ENCODE assay signal across 28 mouse cellular contexts in the genomic region with DNA sequence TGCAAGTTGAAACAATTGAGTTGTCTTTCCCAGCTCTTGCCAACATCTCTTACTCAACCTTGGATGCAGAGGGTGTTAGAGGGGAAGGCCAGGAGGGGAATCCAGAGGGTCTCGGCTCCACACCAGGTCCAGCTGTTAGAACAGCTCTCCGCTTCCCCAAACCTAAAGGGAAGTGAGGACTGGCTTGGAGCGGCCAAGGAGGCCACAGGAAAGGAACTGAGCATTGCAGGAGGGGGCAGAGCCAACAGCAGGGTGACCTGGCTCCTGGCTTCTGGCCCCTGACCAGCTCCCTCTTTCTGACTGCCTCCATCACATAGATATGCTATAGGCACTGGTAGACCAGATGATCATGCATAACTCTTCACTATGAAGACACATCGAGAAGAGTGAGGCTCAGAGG.
A peak's percentile ranks its signal among the peaks of the same experiment; 100 is the strongest.
DNase-seq lines count a peak whose midpoint lies in the region; ATAC-seq lines count a peak whose summit lies in the region.
"Had no signal": no experiment of that assay in that cellular context is flagged by ENCODE, and none has a peak within 500 bp of the region (broad histone marks: within the 10 kb centered on the region; RNA-seq: fewer than 3 reads in every experiment).

No protein-coding gene starts in this region.

- H3K27me3 ChIP-seq in hindbrain, embryonic 10.5 days (ENCODE audit: insufficient read depth, poor library complexity, severe bottlenecking), result no peaks in the 10 kb centered on the region
- no peaks in the 10 kb centered on the region for H3K27me3 ChIP-seq in hindbrain, embryonic 13.5 days
- no peaks in the 10 kb centered on the region for H3K27me3 ChIP-seq in lung, embryonic 15.5 days
- H3K27me3 ChIP-seq in embryonic facial prominence, embryonic 10.5 days (replicated peaks; ENCODE audit: low read depth, poor library complexity, severe bottlenecking), result no peaks in the 10 kb centered on the region
- H3K27me3 ChIP-seq in stomach, embryonic 16.5 days (ENCODE audit: control insufficient read depth, insufficient read depth, low read length), result no peaks in the 10 kb centered on the region
- H3K27me3 ChIP-seq: embryonic facial prominence, embryonic 15.5 days; heart, embryonic 12.5 days; kidney, embryonic 15.5 days; limb, embryonic 15.5 days; liver, embryonic 13.5 days; neural tube, embryonic 12.5 days; Patski had no signal

- ATAC-seq in hindbrain, embryonic 13.5 days (ENCODE audit: low FRiP score), result no peak
- no peak for ATAC-seq in lung, embryonic 15.5 days (ENCODE audit: borderline replicate concordance, extremely low read depth, low FRiP score, low TSS enrichment)
- no peak for ATAC-seq in stomach, embryonic 16.5 days (ENCODE audit: insufficient read depth, low FRiP score)
- ATAC-seq: forebrain, embryonic 14.5 days; inflammation-experienced regulatory T-cells, adult 6 months; Patski had no signal

- no peak overlapping the region for H3K4me3 ChIP-seq in hindbrain, embryonic 10.5 days
- H3K4me3 ChIP-seq in hindbrain, embryonic 13.5 days, result no peak overlapping the region
- H3K4me3 ChIP-seq in lung, embryonic 15.5 days, result no peak overlapping the region
- no peak overlapping the region for H3K4me3 ChIP-seq in embryonic facial prominence, embryonic 10.5 days
- H3K4me3 ChIP-seq in stomach, embryonic 16.5 days (replicated peaks; ENCODE audit: low read length), result no peak overlapping the region
- H3K4me3 ChIP-seq: embryonic facial prominence, embryonic 15.5 days; heart, adult 2 months; heart, embryonic 12.5 days; kidney, embryonic 15.5 days; limb, embryonic 10.5 days; limb, embryonic 15.5 days; liver, embryonic 13.5 days; myocyte; neural tube, embryonic 12.5 days had no signal

- H3K27ac ChIP-seq in hindbrain, embryonic 10.5 days, result 0 out of 2 replicates have a peak overlapping the region, but pooled peaks have one; percentile 8
- no peak overlapping the region for H3K27ac ChIP-seq in hindbrain, embryonic 13.5 days
- peak overlapping the region; percentile 94 for H3K27ac ChIP-seq in lung, embryonic 15.5 days
- H3K27ac ChIP-seq in embryonic facial prominence, embryonic 10.5 days (replicated peaks), result peak overlapping the region; percentile 52; the same call in 1 of the 2 replicates
- H3K27ac ChIP-seq in stomach, embryonic 16.5 days (ENCODE audit: low read length), result peak overlapping the region; percentile 19; the same call in 1 of the 2 replicates
- H3K27ac ChIP-seq: embryonic facial prominence, embryonic 15.5 days; heart, adult 2 months; kidney, embryonic 15.5 days; limb, embryonic 10.5 days; limb, embryonic 15.5 days; liver, embryonic 13.5 days; neural tube, embryonic 12.5 days had no signal

- 89% methylated on average over 4 of the region's 4 CpGs for WGBS in hindbrain, embryonic 10.5 days
- WGBS in hindbrain, embryonic 13.5 days, result 89% methylated on average over 4 of the region's 4 CpGs
- 77% methylated on average over 4 of the region's 4 CpGs for whole genome bisulfite sequencing in lung, embryonic 15.5 days
- WGBS in embryonic facial prominence, embryonic 10.5 days, result 85% methylated on average over 4 of the region's 4 CpGs
- WGBS in stomach, embryonic 16.5 days, result 78% methylated on average over 4 of the region's 4 CpGs

- no peaks in the 10 kb centered on the region for H3K9me3 ChIP-seq in hindbrain, embryonic 10.5 days
- H3K9me3 ChIP-seq in hindbrain, embryonic 13.5 days, result no peaks in the 10 kb centered on the region; the same call in 1 of the 2 replicates
- H3K9me3 ChIP-seq in lung, embryonic 15.5 days, result no peaks in the 10 kb centered on the region
- H3K9me3 ChIP-seq in embryonic facial prominence, embryonic 10.5 days, result 0 out of 2 replicates have a peak, but pooled peaks cover 2% of the 10 kb centered on the region
- H3K9me3 ChIP-seq in stomach, embryonic 16.5 days (replicated peaks; ENCODE audit: control insufficient read depth, low read length), result no peaks in the 10 kb centered on the region
- H3K9me3 ChIP-seq: embryonic facial prominence, embryonic 15.5 days; kidney, embryonic 15.5 days; limb, embryonic 10.5 days; limb, embryonic 15.5 days; liver, embryonic 13.5 days; neural tube, embryonic 12.5 days had no signal

- H3K4me1 ChIP-seq in hindbrain, embryonic 10.5 days (replicated peaks), result peaks cover 40% of the 10 kb centered on the region
- peaks cover 32% of the 10 kb centered on the region for H3K4me1 ChIP-seq in hindbrain, embryonic 13.5 days (replicated peaks)
- H3K4me1 ChIP-seq in lung, embryonic 15.5 days, result peaks cover 26% of the 10 kb centered on the region
- H3K4me1 ChIP-seq in embryonic facial prominence, embryonic 10.5 days, result peaks cover 23% of the 10 kb centered on the region
- peaks cover 18% of the 10 kb centered on the region for H3K4me1 ChIP-seq in stomach, embryonic 16.5 days (ENCODE audit: control insufficient read depth, insufficient read depth, low read length)

- peaks cover 20% of the 10 kb centered on the region; the same call in 1 of the 2 replicates for H3K36me3 ChIP-seq in hindbrain, embryonic 10.5 days
- peaks cover 11% of the 10 kb centered on the region for H3K36me3 ChIP-seq in hindbrain, embryonic 13.5 days
- H3K36me3 ChIP-seq in lung, embryonic 15.5 days, result no peaks in the 10 kb centered on the region
- H3K36me3 ChIP-seq in embryonic facial prominence, embryonic 10.5 days (replicated peaks), result peaks cover 22% of the 10 kb centered on the region
- H3K36me3 ChIP-seq in stomach, embryonic 16.5 days (ENCODE audit: control insufficient read depth, insufficient read depth, low read length), result no peaks in the 10 kb centered on the region
- H3K36me3 ChIP-seq: embryonic facial prominence, embryonic 15.5 days; kidney, embryonic 15.5 days; limb, embryonic 15.5 days; liver, embryonic 13.5 days had no signal

- no peak overlapping the region for H3K4me2 ChIP-seq in hindbrain, embryonic 13.5 days
- H3K4me2 ChIP-seq in lung, embryonic 15.5 days, result no peak overlapping the region
- H3K4me2 ChIP-seq in stomach, embryonic 16.5 days (ENCODE audit: low read depth, low read length), result no peak overlapping the region
- H3K4me2 ChIP-seq: embryonic facial prominence, embryonic 15.5 days; heart, embryonic 12.5 days; kidney, embryonic 15.5 days; limb, embryonic 15.5 days; liver, embryonic 13.5 days; neural tube, embryonic 12.5 days had no signal

- DNase-seq in hindbrain, embryonic 10.5 days (ENCODE audit: low spot score), result no peak
- DNase-seq in lung, postnatal 36 days, result no peak
- no peak for DNase-seq in embryonic facial prominence, embryonic 10.5 days (ENCODE audit: low spot score)
- DNase-seq in right cerebral cortex, adult 2 months (ENCODE audit: low spot score in 2 of 2), result no peak
- DNase-seq: adrenal gland, postnatal 10 days; cerebellum, adult 11 months; cerebellum, adult 9-10 months; cerebellum, postnatal 36 days; gastrocnemius, postnatal 25 days; heart, adult 2 months; kidney, adult 18-20 months; kidney, postnatal 25 days; liver, embryonic 13.5 days; lung, adult 18-20 months; midbrain, embryonic 14.5 days had no signal

- no peak overlapping the region for H3K9ac ChIP-seq in hindbrain, embryonic 13.5 days
- no peak overlapping the region for H3K9ac ChIP-seq in lung, embryonic 15.5 days
- H3K9ac ChIP-seq in stomach, embryonic 16.5 days (ENCODE audit: low read length), result no peak overlapping the region
- H3K9ac ChIP-seq: embryonic facial prominence, embryonic 15.5 days; heart, embryonic 12.5 days; kidney, embryonic 15.5 days; limb, embryonic 15.5 days; liver, embryonic 13.5 days; neural tube, embryonic 12.5 days had no signal
